Mouse (Mus musculus) ES-E14 (cell line): ENCODE results near the gene Shld1.

Experiments
- HCFC1 ChIP-seq: IDR thresholded peaks from 2 replicates; pipeline ENCODE4 v1.6.1; 2012; ENCODE audit warnings: low read length, inconsistent platforms, borderline replicate concordance; ENCODE audit not compliant: insufficient read depth
- MAFK ChIP-seq: IDR thresholded peaks from 2 replicates; pipeline ENCODE4 v1.6.1; 2014; ENCODE audit warnings: mild to moderate bottlenecking, low read depth, low read length, inconsistent platforms; ENCODE audit not compliant: insufficient read depth
- ZNF384 ChIP-seq: IDR thresholded peaks from 2 replicates; pipeline ENCODE4 v1.6.1; 2012; ENCODE audit warnings: low read depth, low read length, inconsistent platforms

- TF ChIP-seq MAFK (no peak), HCFC1 (no peak), ZNF384 (no peak)
These were observed 1.7 kb upstream of the Shld1 start for GRCm38 (mm10) chr2:132685001-132685400.
